Mouse (Mus musculus) heart, adult 10 weeks (tissue): ENCODE results near the gene Muc2. TPM values are rescaled to one million over a fixed set of nuclear protein-coding genes. Genes with fewer than 3 reads are reported as not detected.

ENCODE experiments used
- polyA plus RNA-seq: library from polyadenylated mRNA; stranded (reverse); fragments of 350-450 nt; fragmentation: Illumina TruSeq; extraction: RNeasy Lipid Tissue Mini Kit (QIAGEN cat#74804); gene quantifications from one replicate; pipeline ENCODE4 v1.2.3, GENCODE M21; 2014; ENCODE audit warnings: low read depth, low replicate concordance

Muc2 gene
- polyA plus RNA-seq = not detected

GRCm38 (mm10) chr7:141690040-141690439 is at the start of gene Muc2:
Gene Muc2, plus strand, starts transcription at chr7:141690340.

GRCm38 (mm10) chr7:141788677-141789452 is 98.7 kb downstream of the Muc2 start, which contains the start of gene Muc5ac:
Gene Muc5ac, plus strand, starts transcription at chr7:141788972.

Other genes with a start within 250 kb of the Muc2 start
- gene Pidd1, start 246.3 kb upstream of the Muc2 start, polyA plus RNA-seq = 1.4 TPM
- 735 TPM for gene Rplp2, start 243.0 kb upstream of the Muc2 start, polyA plus RNA-seq
- 449 TPM for gene Pnpla2, start 235.1 kb upstream of the Muc2 start, polyA plus RNA-seq
- gene Cracr2b, start 229.2 kb upstream of the Muc2 start, polyA plus RNA-seq = 35.1 TPM
- 248 TPM for gene Cd151, start 222.9 kb upstream of the Muc2 start, polyA plus RNA-seq
- gene Polr2l, start 215.2 kb upstream of the Muc2 start, polyA plus RNA-seq = 55.2 TPM
- 27.8 TPM for gene Tspan4, start 215.1 kb upstream of the Muc2 start, polyA plus RNA-seq
- 27.4 TPM for gene Chid1, start 150.5 kb upstream of the Muc2 start, polyA plus RNA-seq
- gene Ap2a2, start 128.2 kb upstream of the Muc2 start, polyA plus RNA-seq = 33.0 TPM
- not detected for gene Muc6, start 35.0 kb upstream of the Muc2 start, polyA plus RNA-seq
- not detected for gene Muc5ac, start 98.6 kb downstream of the Muc2 start, polyA plus RNA-seq
- not detected for gene Muc5b, start 148.7 kb downstream of the Muc2 start, polyA plus RNA-seq
- 50.1 TPM for gene Tollip, start 228.2 kb downstream of the Muc2 start, polyA plus RNA-seq